Mouse (Mus musculus): Measurements from ENCODE around the gene Ccer2. TPM values are rescaled to one million over a fixed set of nuclear protein-coding genes. Genes with fewer than 3 reads are reported as not detected.
A peak's percentile ranks its signal among the peaks of the same experiment; 100 is the strongest.

The Ccer2 gene
- total and polyA plus RNA-seq, 3 experiments: 0.11 TPM; not detected in 2

DNA sequence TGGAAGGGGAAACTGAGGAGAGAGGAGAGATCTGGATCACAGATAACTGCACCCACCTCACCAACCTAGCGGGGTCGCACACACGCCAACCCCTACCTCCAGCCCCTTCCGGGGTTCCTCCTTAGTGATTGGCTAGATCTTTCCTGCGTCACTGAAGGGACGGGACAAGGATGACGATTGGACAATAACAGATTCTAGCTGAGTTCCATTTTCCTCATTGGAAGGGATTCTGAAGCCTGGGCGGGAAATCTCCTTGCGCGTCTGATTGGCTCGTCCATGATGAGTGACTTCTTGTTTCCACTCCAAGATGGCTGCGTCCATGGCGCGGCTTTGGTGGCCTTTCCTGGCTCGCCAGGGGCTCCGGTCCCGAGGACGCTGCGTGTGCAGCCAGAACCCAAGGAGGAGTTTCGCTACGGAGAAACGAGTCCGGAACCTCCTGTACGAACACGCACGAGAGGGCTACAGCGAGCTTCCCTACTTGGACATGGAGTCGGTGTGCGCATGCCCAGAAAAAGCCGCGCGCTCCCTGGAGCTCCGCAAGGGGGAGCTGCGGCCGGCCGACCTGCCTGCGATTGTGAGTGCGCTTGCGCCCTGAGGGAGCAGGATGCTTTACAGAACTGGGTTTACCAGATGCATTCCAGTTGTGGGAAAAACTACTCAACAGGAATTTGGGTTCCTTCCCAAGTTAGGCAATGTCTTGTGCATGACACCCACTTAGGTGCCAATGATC, 14.1 kb upstream of the Ccer2 start, which contains the start of the genes Mrps12 and Sars2:
Gene Mrps12 (minus strand): TSS at position 112 of the 730 bp plus-strand sequence.
Gene Sars2 (plus strand): TSS at position 284 of the 730 bp plus-strand sequence.
- H3K79me2 ChIP-seq (ENCODE audit: control insufficient read depth, insufficient read depth, low read length, poor library complexity): peaks cover 5% of the 10 kb centered on the region; the same call in 1 of the 2 replicates
- H3K9me3 ChIP-seq (replicated peaks; ENCODE audit: insufficient read depth, low read length): no peaks in the 10 kb centered on the region
- H3K4me3 ChIP-seq (ENCODE audit: control insufficient read depth in 1 of 2, insufficient read depth in 1 of 2, low read depth in 2 of 2, low read length in 2 of 2): peak within 1 kb of the TSS; percentile 69 to 86
- H3K27me3 ChIP-seq (ENCODE audit: control insufficient read depth in 1 of 2, insufficient read depth in 2 of 2, low read length in 2 of 2): no peaks in the 10 kb centered on the region
- H3K4me1 ChIP-seq (ENCODE audit: control insufficient read depth in 1 of 2, insufficient read depth in 2 of 2, low read length in 2 of 2): peaks cover 0 to 4% of the 10 kb centered on the region in 2 experiments; a peak in 1 of 4 replicates
- peak; percentile 99 for DNase-seq (ENCODE audit: low read depth, low spot score)
- H3K27ac ChIP-seq (ENCODE audit: control insufficient read depth, low read depth, low read length): peak within 1 kb of the TSS; percentile 82
- peak within 1 kb of the TSS; percentile 89 for H3K9ac ChIP-seq (ENCODE audit: control insufficient read depth, low read depth, low read length, poor library complexity, severe bottlenecking)
- H3K36me3 ChIP-seq (ENCODE audit: control insufficient read depth in 1 of 2, insufficient read depth in 2 of 2, low read length in 2 of 2): no peaks in the 10 kb centered on the region
- peak; percentile 89 for TF ChIP-seq GATA1 (IDR thresholded peaks at IDR 0.05; ENCODE audit: low read depth, low read length)
- TF ChIP-seq MXI1 (IDR thresholded peaks at IDR 0.05; ENCODE audit: low read depth, low read length): no peak; the same call in none of the 2 replicates
- TF ChIP-seq BHLHE40 (IDR thresholded peaks at IDR 0.05; ENCODE audit: borderline replicate concordance, low read depth, low read length): no peak
- no peak for TF ChIP-seq ZKSCAN1 (IDR thresholded peaks at IDR 0.05; ENCODE audit: low read depth, low read length)
- TF ChIP-seq MEF2A (IDR thresholded peaks at IDR 0.05; ENCODE audit: extremely low read depth, insufficient replicate concordance, low read depth, low read length, poor library complexity, severe bottlenecking): no peak
- TF ChIP-seq MAFK (IDR thresholded peaks at IDR 0.05; ENCODE audit: borderline replicate concordance, low read depth, low read length): no peak
- TF ChIP-seq RAD21 (IDR thresholded peaks at IDR 0.05; ENCODE audit: low read depth, low read length): peak; percentile 23
- TF ChIP-seq UBTF (IDR thresholded peaks at IDR 0.05; ENCODE audit: borderline replicate concordance, insufficient read depth, low read depth, low read length): no peak
- peak; percentile 82 for TF ChIP-seq HCFC1 (IDR thresholded peaks at IDR 0.05; ENCODE audit: low read depth, low read length)
- no peak for TF ChIP-seq USF1 (IDR thresholded peaks at IDR 0.05; ENCODE audit: low read depth, low read length)
- TF ChIP-seq MYB (IDR thresholded peaks at IDR 0.05; ENCODE audit: low read depth, low read length): no peak
- TF ChIP-seq ZC3H11A (IDR thresholded peaks at IDR 0.05; ENCODE audit: low read depth, low read length): no peak
- TF ChIP-seq SIN3A (IDR thresholded peaks at IDR 0.05; ENCODE audit: low read length): peak; percentile 57; the same call in 1 of the 2 replicates
- no peak for TF ChIP-seq EP300 (IDR thresholded peaks at IDR 0.05; ENCODE audit: low read depth in 1 of 2, low read length in 2 of 2)
- TF ChIP-seq JUND (IDR thresholded peaks at IDR 0.05; ENCODE audit: low read depth, low read length): no peak
- TF ChIP-seq E2F4 (IDR thresholded peaks at IDR 0.05; ENCODE audit: borderline replicate concordance, low read depth, low read length): peak; percentile 95
- TF ChIP-seq CHD2 (IDR thresholded peaks at IDR 0.05; ENCODE audit: low read length): peak; percentile 67; the same call in 1 of the 2 replicates
- TF ChIP-seq ETS1 (IDR thresholded peaks at IDR 0.05; ENCODE audit: low read depth, low read length): no peak
- TF ChIP-seq GABPA (IDR thresholded peaks at IDR 0.05; ENCODE audit: low read depth, low read length): no peak
- peak; percentile 83 for TF ChIP-seq NRF1 (IDR thresholded peaks at IDR 0.05; ENCODE audit: insufficient read depth, low read depth, low read length, poor library complexity, severe bottlenecking)
- peak; percentile 90 for TF ChIP-seq NELFE (IDR thresholded peaks at IDR 0.05; ENCODE audit: low read depth, low read length)
- TF ChIP-seq CHD1 (IDR thresholded peaks at IDR 0.05; ENCODE audit: low read depth, low read length): no peak
- 0 out of 2 replicates have a peak, but pooled peaks have one; percentile 15 for TF ChIP-seq MAX (IDR thresholded peaks at IDR 0.05; ENCODE audit: low read length)
- TF ChIP-seq CTCF (IDR thresholded peaks at IDR 0.05 in 2 of 3, conservative IDR thresholded peaks at IDR 0.05 in 1 of 3; ENCODE audit: control insufficient read depth in 1 of 3, insufficient read depth in 1 of 3, low read depth in 2 of 3, low read length in 3 of 3, poor library complexity in 1 of 3, severe bottlenecking in 1 of 3): peak; percentile 68 to 90 (median 80)
- 0 out of 2 replicates have a peak, but pooled peaks have one; percentile 74 for TF ChIP-seq ZMIZ1 (IDR thresholded peaks at IDR 0.05; ENCODE audit: low read depth, low read length)
- peak; percentile 92 for TF ChIP-seq ELF1 (IDR thresholded peaks at IDR 0.05; ENCODE audit: low read depth, low read length)
- no peak for TF ChIP-seq MAZ (IDR thresholded peaks at IDR 0.05; ENCODE audit: low read depth, low read length)
- TF ChIP-seq RCOR1 (IDR thresholded peaks at IDR 0.05; ENCODE audit: low read depth, low read length): no peak
- no peak for TF ChIP-seq ZNF384 (IDR thresholded peaks at IDR 0.05; ENCODE audit: low read depth, low read length)
- TF ChIP-seq KAT2A (conservative IDR thresholded peaks at IDR 0.05; ENCODE audit: low read depth, low read length): no peak; the same call in 1 of the 2 replicates
- peak; percentile 74 for TF ChIP-seq TBP (IDR thresholded peaks at IDR 0.05; ENCODE audit: low read depth, low read length)
- TF ChIP-seq USF2 (IDR thresholded peaks at IDR 0.05; ENCODE audit: borderline replicate concordance in 1 of 2, insufficient read depth in 1 of 2, low read depth in 1 of 2, low read length in 2 of 2): no peak
- peak; percentile 73 to 96 for TF ChIP-seq POLR2A (IDR thresholded peaks at IDR 0.05; ENCODE audit: control insufficient read depth in 1 of 2, insufficient read depth in 1 of 2, low read depth in 1 of 2, low read length in 2 of 2, poor library complexity in 1 of 2)
- peak; percentile 59 for TF ChIP-seq SMC3 (IDR thresholded peaks at IDR 0.05; ENCODE audit: low read depth, low read length)
- no peak for TF ChIP-seq POLR2AphosphoS5 (IDR thresholded peaks at IDR 0.05; ENCODE audit: borderline replicate concordance, low read depth, low read length)

Data from MEL (cell line).